Mouse (Mus musculus) hindbrain, embryonic 14.5 days (tissue): ENCODE measurements around the gene Uhrf2. TPM values are rescaled to one million over a fixed set of nuclear protein-coding genes. Genes with fewer than 3 reads are reported as not detected.

ENCODE experiments used
- polyA plus RNA-seq: library from polyadenylated mRNA; unstranded; fragments of >200 nt; fragmentation: Nextera tagmentation; extraction: Ambion mirVana; gene quantifications from 2 replicates; pipeline ENCODE4 v1.2.1, GENCODE M21; 2014

Gene Uhrf2
- polyA plus RNA-seq, 1 experiment from 2014 or later = 52.3 TPM

Other genes with a start within 250 kb of the Uhrf2 start
- 10.1 and 10.8 TPM in 2 replicates for gene 9930021J03Rik, start 224.5 kb upstream of the Uhrf2 start, polyA plus RNA-seq
- 60.7 and 72.3 TPM in 2 replicates for gene Ranbp6, start 217.5 kb upstream of the Uhrf2 start, polyA plus RNA-seq
- gene Il33, start 105.4 kb upstream of the Uhrf2 start, polyA plus RNA-seq = 2.0 and 2.3 TPM in 2 replicates
- gene Trpd52l3, start 26.7 kb upstream of the Uhrf2 start, polyA plus RNA-seq = not detected in 2 replicates
- 7.2 and 8.5 TPM in 2 replicates for gene Gldc, start 144.9 kb downstream of the Uhrf2 start, polyA plus RNA-seq
- gene Mbl2, start 202.4 kb downstream of the Uhrf2 start, polyA plus RNA-seq = not detected in 2 replicates